Mouse (Mus musculus) liver, embryonic 14.5 days (tissue): ENCODE results near the gene Hba-x.

ENCODE experiments used
- CTCF ChIP-seq: IDR thresholded peaks from 2 replicates; pipeline ENCODE4 v1.5.1; 2016; ENCODE audit warnings: antibody characterized with exemption, low read depth, control low read depth
- EP300 ChIP-seq: IDR thresholded peaks from 2 replicates; pipeline ENCODE4 v1.6.1; 2016; ENCODE audit warnings: antibody characterized with exemption, low read depth

DNA sequence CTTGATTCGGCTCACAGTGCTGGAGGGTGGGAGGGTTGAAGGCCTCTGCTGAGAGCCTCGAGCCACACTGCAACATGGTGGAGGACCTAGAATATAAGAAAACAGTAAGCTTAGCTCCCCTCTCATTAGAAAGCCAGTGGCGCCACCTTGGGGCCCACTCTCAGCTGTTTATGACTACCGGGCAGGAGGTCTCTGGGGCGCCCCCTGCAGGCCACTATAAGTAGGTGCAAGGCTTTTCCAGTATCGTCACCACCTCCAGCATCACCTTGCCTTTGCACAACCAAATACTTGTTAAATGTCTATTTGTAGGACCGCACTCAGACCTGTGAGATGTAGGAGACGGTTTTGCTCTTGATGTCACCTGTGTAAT lies 45.0 kb downstream of the Hba-x start:
- TF ChIP-seq CTCF (peak; percentile 99), EP300 (no peak; the same call in 1 of the 2 replicates)
